Mouse (Mus musculus) frontal cortex, adult 2 months (tissue): Measurements from ENCODE around the gene Eml2. TPM values are rescaled to one million over a fixed set of nuclear protein-coding genes. Genes with fewer than 3 reads are reported as not detected.

Experiments used
- DNase-seq, 2 experiments: peaks; one replicate each; pipeline ENCODE4 v3.0.0; 2022; ENCODE audit warnings: low spot score in 1 of 2; ENCODE audit errors: extremely low spot score in 1 of 2
- polyA plus RNA-seq: library from polyadenylated mRNA; depleted of rRNA; stranded (reverse); fragments of >200 nt; gene quantifications from 2 replicates; pipeline ENCODE4 v1.2.3, GENCODE M21; 2012

Eml2 gene
- polyA plus RNA-seq, 1 experiment: 136 TPM

GRCm38 (mm10) chr7:19160115-19160514 is 16.1 kb upstream of the Eml2 start:
- no peak for DNase-seq

GRCm38 (mm10) chr7:19162928-19163327 is 13.3 kb upstream of the Eml2 start:
- no peak for DNase-seq

- no peak for DNase-seq
Measured at GRCm38 (mm10) chr7:19163752-19164151, 12.5 kb upstream of the Eml2 start.

- DNase-seq: no peak
Measured at GRCm38 (mm10) chr7:19164189-19164588, 12.0 kb upstream of the Eml2 start.

- no peak for DNase-seq
Measured at GRCm38 (mm10) chr7:19164978-19165377, 11.2 kb upstream of the Eml2 start.

- no peak for DNase-seq
Measured at GRCm38 (mm10) chr7:19165656-19166423, 10.4 kb upstream of the Eml2 start, which contains the start of gene Gipr. Gene Gipr, minus strand, starts transcription at chr7:19166127.

GRCm38 (mm10) chr7:19166990-19167389 is 9.2 kb upstream of the Eml2 start:
- DNase-seq: no peak

GRCm38 (mm10) chr7:19169506-19169905 is 6.7 kb upstream of the Eml2 start:
- no peak for DNase-seq

- peak; percentile 58 to 76 for DNase-seq
Measured at GRCm38 (mm10) chr7:19170142-19170541, 6.1 kb upstream of the Eml2 start.

GRCm38 (mm10) chr7:19171831-19172230 is 4.4 kb upstream of the Eml2 start:
- DNase-seq: no peak

GRCm38 (mm10) chr7:19172874-19173273 is 3.3 kb upstream of the Eml2 start:
- peak; percentile 60 to 92 for DNase-seq

GRCm38 (mm10) chr7:19176516-19176947 is 311 bp downstream of the Eml2 start:
- peak in 1 of 2 experiments; percentile 80 for DNase-seq

GRCm38 (mm10) chr7:19177216-19177615 is 995 bp downstream of the Eml2 start:
- no peak for DNase-seq

- peak in 1 of 2 experiments; percentile 61 for DNase-seq
Measured at GRCm38 (mm10) chr7:19178035-19178434, 1.8 kb downstream of the Eml2 start.

- peak; percentile 69 to 93 for DNase-seq
Measured at GRCm38 (mm10) chr7:19178443-19179092, 2.3 kb downstream of the Eml2 start.

GRCm38 (mm10) chr7:19179173-19179572 is 3.0 kb downstream of the Eml2 start:
- DNase-seq: peak in 1 of 2 experiments; percentile 77

- no peak for DNase-seq
Measured at GRCm38 (mm10) chr7:19179936-19180335, 3.7 kb downstream of the Eml2 start.

GRCm38 (mm10) chr7:19180862-19181429 is 4.7 kb downstream of the Eml2 start:
- no peak for DNase-seq

GRCm38 (mm10) chr7:19184250-19184649 is 8.0 kb downstream of the Eml2 start:
- DNase-seq: no peak

- DNase-seq: no peak
Measured at GRCm38 (mm10) chr7:19184758-19185157, 8.5 kb downstream of the Eml2 start.

- no peak for DNase-seq
Measured at GRCm38 (mm10) chr7:19194676-19195075, 18.5 kb downstream of the Eml2 start.
